Mouse (Mus musculus) heart, adult 2 months (tissue): ENCODE results near the gene Actb.

Experiments used
- CTCF ChIP-seq: fragments of 200-600 bp; IDR thresholded peaks from 2 replicates; pipeline ENCODE4 v1.8.1; 2022; ENCODE audit warnings: antibody characterized with exemption, mild to moderate bottlenecking, moderate library complexity
- EP300 ChIP-seq: fragments of 200-500 bp; IDR thresholded peaks from 2 replicates; pipeline ENCODE4 v1.6.1; 2011; ENCODE audit warnings: low read depth, low read length, control low read depth; ENCODE audit not compliant: insufficient read depth
- POLR2A ChIP-seq: fragments of 200-500 bp; IDR thresholded peaks from 2 replicates; pipeline ENCODE4 v1.6.1; 2011; ENCODE audit warnings: mild to moderate bottlenecking, low read depth, low read length, control low read depth; ENCODE audit not compliant: insufficient read depth

- TF ChIP-seq POLR2A = no peak
- no peak for TF ChIP-seq CTCF
- TF ChIP-seq EP300 = peak; percentile 42; the same call in 1 of the 2 replicates
Observed at GRCm38 (mm10) chr5:142897568-142898248, 8.8 kb downstream of the Actb start.
